Mouse (Mus musculus) frontal cortex, postnatal 10 days (tissue): Measurements from ENCODE around the gene Atp13a3.
A peak's percentile ranks its signal among the peaks of the same experiment; 100 is the strongest.

Experiments used
- DNase-seq, 2 experiments: peaks; one replicate each; pipeline ENCODE4 v3.0.0; 2022; ENCODE audit warnings: low spot score in 2 of 2, mixed read lengths in 1 of 2

The Atp13a3 gene

GRCm38 (mm10) chr16:30314236-30314635, 91.5 kb downstream of the Atp13a3 start:
- DNase-seq = no peak

GRCm38 (mm10) chr16:30310647-30311046, 95.1 kb downstream of the Atp13a3 start, which contains the start of gene Gp5:
Gp5 (minus strand) TSS chr16:30310779.
- no peak for DNase-seq

- DNase-seq = no peak
Measured at GRCm38 (mm10) chr16:30310171-30310515, 95.6 kb downstream of the Atp13a3 start.

GRCm38 (mm10) chr16:30309395-30310170, 96.2 kb downstream of the Atp13a3 start:
- DNase-seq = no peak

GRCm38 (mm10) chr16:30308616-30309394, 97.0 kb downstream of the Atp13a3 start:
- DNase-seq = peak; percentile 26 to 54

- no peak for DNase-seq
Measured at GRCm38 (mm10) chr16:30307961-30308615, 97.7 kb downstream of the Atp13a3 start.

GRCm38 (mm10) chr16:30307306-30307705, 98.5 kb downstream of the Atp13a3 start:
- no peak for DNase-seq

GRCm38 (mm10) chr16:30306102-30306501, 99.7 kb downstream of the Atp13a3 start:
- DNase-seq = no peak

GRCm38 (mm10) chr16:30304236-30304635, 101.5 kb downstream of the Atp13a3 start:
- DNase-seq = no peak

- DNase-seq = no peak
Measured at GRCm38 (mm10) chr16:30303411-30303810, 102.4 kb downstream of the Atp13a3 start.

- DNase-seq = no peak
Measured at GRCm38 (mm10) chr16:30302686-30303085, 103.1 kb downstream of the Atp13a3 start.

GRCm38 (mm10) chr16:30299711-30300277, 106.0 kb downstream of the Atp13a3 start:
- DNase-seq = no peak

GRCm38 (mm10) chr16:30297450-30297849, 108.3 kb downstream of the Atp13a3 start:
- DNase-seq = no peak

GRCm38 (mm10) chr16:30296601-30297275, 109.0 kb downstream of the Atp13a3 start:
- DNase-seq = no peak

GRCm38 (mm10) chr16:30295106-30295505, 110.7 kb downstream of the Atp13a3 start:
- no peak for DNase-seq

- no peak for DNase-seq
Measured at GRCm38 (mm10) chr16:30290436-30290835, 115.3 kb downstream of the Atp13a3 start.

GRCm38 (mm10) chr16:30285701-30286100, 120.1 kb downstream of the Atp13a3 start:
- DNase-seq = no peak

- DNase-seq = no peak
Measured at GRCm38 (mm10) chr16:30283743-30284337, 121.9 kb downstream of the Atp13a3 start.

- no peak for DNase-seq
Measured at GRCm38 (mm10) chr16:30282844-30283495, 122.8 kb downstream of the Atp13a3 start, which contains the start of gene Lrrc15. Lrrc15 (minus strand) TSS chr16:30283256.

- DNase-seq = no peak
Measured at GRCm38 (mm10) chr16:30280676-30281297, 125.0 kb downstream of the Atp13a3 start.
